Mouse (Mus musculus): ENCODE results near the gene Timm10. TPM values are rescaled to one million over a fixed set of nuclear protein-coding genes. Genes with fewer than 3 reads are reported as not detected.
A peak's percentile ranks its signal among the peaks of the same experiment; 100 is the strongest.

The Timm10 gene
- 25.3 and 31.1 TPM in 2 replicates for polyA plus RNA-seq (2011; ENCODE audit: insufficient read length, low read depth, missing spikeins)

- TF ChIP-seq POLR2A (IDR thresholded peaks at IDR 0.05; ENCODE audit: low read depth, low read length), result peak; percentile 6; the same call in 1 of the 2 replicates
- TF ChIP-seq CTCF (IDR thresholded peaks at IDR 0.05; ENCODE audit: borderline replicate concordance, insufficient read depth, low read length), result no peak
- Histone ChIP-seq H3K4me3 (ENCODE audit: insufficient read depth, low read length) (peak within 1 kb of the TSS; percentile 99), H3K4me1 (ENCODE audit: control insufficient read depth, insufficient read depth, low read length) (no peaks in the 10 kb centered on the region), H3K27ac (ENCODE audit: insufficient read depth, low read length) (no peak within 1 kb of the TSS)
Observed at GRCm38 (mm10) chr2:84826488-84827282, at the start of gene Timm10. Timm10 (plus strand) TSS chr2:84826997.

- Histone ChIP-seq H3K27ac (ENCODE audit: insufficient read depth, low read length) (no peak overlapping the region), H3K4me3 (ENCODE audit: insufficient read depth, low read length) (no peak overlapping the region), H3K4me1 (ENCODE audit: control insufficient read depth, insufficient read depth, low read length) (no peaks in the 10 kb centered on the region)
- TF ChIP-seq POLR2A (IDR thresholded peaks at IDR 0.05; ENCODE audit: low read depth, low read length), result no peak
- TF ChIP-seq CTCF (IDR thresholded peaks at IDR 0.05; ENCODE audit: borderline replicate concordance, insufficient read depth, low read length), result no peak
Observed at GRCm38 (mm10) chr2:84777706-84778105, 49.1 kb upstream of the Timm10 start.

GRCm38 (mm10) chr2:84779210-84779609 is 47.6 kb upstream of the Timm10 start:
- Histone ChIP-seq H3K27ac (ENCODE audit: insufficient read depth, low read length) (no peak overlapping the region), H3K4me1 (ENCODE audit: control insufficient read depth, insufficient read depth, low read length) (no peaks in the 10 kb centered on the region; the same call in 1 of the 2 replicates), H3K4me3 (ENCODE audit: insufficient read depth, low read length) (no peak overlapping the region)
- no peak for TF ChIP-seq POLR2A (IDR thresholded peaks at IDR 0.05; ENCODE audit: low read depth, low read length)
- no peak for TF ChIP-seq CTCF (IDR thresholded peaks at IDR 0.05; ENCODE audit: borderline replicate concordance, insufficient read depth, low read length)

DNA sequence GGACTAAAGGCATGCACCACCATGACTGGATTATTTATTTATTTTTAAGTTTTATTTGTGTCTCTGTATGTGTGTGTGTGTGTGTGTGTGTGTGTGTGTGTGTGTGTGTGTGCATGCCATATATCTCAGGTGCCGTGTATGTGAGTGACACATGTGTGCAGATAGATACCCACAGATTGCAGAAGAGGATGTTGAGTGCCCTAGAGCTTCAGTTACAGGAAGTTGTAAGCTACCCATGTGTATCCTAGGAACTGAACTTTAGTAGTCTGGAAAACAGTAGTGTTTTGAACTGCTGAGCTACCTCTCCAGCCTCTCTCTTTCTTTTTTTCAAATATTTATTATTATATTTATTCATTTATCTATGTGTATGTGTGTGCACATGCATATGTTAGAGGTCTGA is 43.5 kb upstream of the Timm10 start:
- no peak overlapping the region for H3K4me3 ChIP-seq (ENCODE audit: insufficient read depth, low read length)
- TF ChIP-seq POLR2A (IDR thresholded peaks at IDR 0.05; ENCODE audit: low read depth, low read length), result no peak
- TF ChIP-seq CTCF (IDR thresholded peaks at IDR 0.05; ENCODE audit: borderline replicate concordance, insufficient read depth, low read length), result no peak
- no peak overlapping the region for H3K27ac ChIP-seq (ENCODE audit: insufficient read depth, low read length)
- H3K4me1 ChIP-seq (ENCODE audit: control insufficient read depth, insufficient read depth, low read length), result no peaks in the 10 kb centered on the region; the same call in 1 of the 2 replicates

- Histone ChIP-seq H3K4me1 (ENCODE audit: control insufficient read depth, insufficient read depth, low read length) (no peaks in the 10 kb centered on the region; the same call in 1 of the 2 replicates), H3K27ac (ENCODE audit: insufficient read depth, low read length) (peak overlapping the region; percentile 71), H3K4me3 (ENCODE audit: insufficient read depth, low read length) (no peak overlapping the region)
- TF ChIP-seq POLR2A (IDR thresholded peaks at IDR 0.05; ENCODE audit: low read depth, low read length), result no peak
- TF ChIP-seq CTCF (IDR thresholded peaks at IDR 0.05; ENCODE audit: borderline replicate concordance, insufficient read depth, low read length), result no peak
Observed at GRCm38 (mm10) chr2:84783840-84784566, 42.8 kb upstream of the Timm10 start.

- Histone ChIP-seq H3K27ac (ENCODE audit: insufficient read depth, low read length) (no peak overlapping the region), H3K4me3 (ENCODE audit: insufficient read depth, low read length) (no peak overlapping the region), H3K4me1 (ENCODE audit: control insufficient read depth, insufficient read depth, low read length) (no peaks in the 10 kb centered on the region; the same call in 1 of the 2 replicates)
- TF ChIP-seq POLR2A (IDR thresholded peaks at IDR 0.05; ENCODE audit: low read depth, low read length) (no peak), CTCF (IDR thresholded peaks at IDR 0.05; ENCODE audit: borderline replicate concordance, insufficient read depth, low read length) (no peak)
Observed at GRCm38 (mm10) chr2:84788316-84788715, 38.5 kb upstream of the Timm10 start.

- Histone ChIP-seq H3K4me3 (ENCODE audit: insufficient read depth, low read length) (no peak overlapping the region), H3K27ac (ENCODE audit: insufficient read depth, low read length) (no peak overlapping the region), H3K4me1 (ENCODE audit: control insufficient read depth, insufficient read depth, low read length) (no peaks in the 10 kb centered on the region)
- TF ChIP-seq CTCF (IDR thresholded peaks at IDR 0.05; ENCODE audit: borderline replicate concordance, insufficient read depth, low read length) (no peak), POLR2A (IDR thresholded peaks at IDR 0.05; ENCODE audit: low read depth, low read length) (no peak)
Observed at GRCm38 (mm10) chr2:84790418-84790817, 36.4 kb upstream of the Timm10 start.

DNA sequence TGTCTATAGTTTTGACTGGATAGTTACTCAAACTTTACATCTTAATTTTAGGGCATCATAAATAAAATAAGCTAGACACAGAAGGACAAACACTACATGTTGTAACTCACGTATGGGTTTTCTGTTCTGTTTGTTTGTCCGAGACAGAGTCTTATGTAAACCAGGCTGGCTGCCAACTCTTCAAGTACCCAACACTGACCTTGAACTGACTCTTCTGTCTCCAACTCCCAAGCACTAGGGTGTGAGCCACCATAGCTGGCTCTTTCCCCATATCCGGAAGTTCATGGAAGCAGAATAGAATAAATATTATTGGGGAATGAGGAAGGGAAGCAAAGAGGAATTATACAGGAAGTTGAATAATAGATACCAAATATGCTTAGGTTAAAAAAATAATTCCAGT is 34.3 kb upstream of the Timm10 start:
- no peak for TF ChIP-seq POLR2A (IDR thresholded peaks at IDR 0.05; ENCODE audit: low read depth, low read length)
- TF ChIP-seq CTCF (IDR thresholded peaks at IDR 0.05; ENCODE audit: borderline replicate concordance, insufficient read depth, low read length), result no peak
- no peaks in the 10 kb centered on the region for H3K4me1 ChIP-seq (ENCODE audit: control insufficient read depth, insufficient read depth, low read length)
- H3K27ac ChIP-seq (ENCODE audit: insufficient read depth, low read length), result no peak overlapping the region
- H3K4me3 ChIP-seq (ENCODE audit: insufficient read depth, low read length), result no peak overlapping the region

DNA sequence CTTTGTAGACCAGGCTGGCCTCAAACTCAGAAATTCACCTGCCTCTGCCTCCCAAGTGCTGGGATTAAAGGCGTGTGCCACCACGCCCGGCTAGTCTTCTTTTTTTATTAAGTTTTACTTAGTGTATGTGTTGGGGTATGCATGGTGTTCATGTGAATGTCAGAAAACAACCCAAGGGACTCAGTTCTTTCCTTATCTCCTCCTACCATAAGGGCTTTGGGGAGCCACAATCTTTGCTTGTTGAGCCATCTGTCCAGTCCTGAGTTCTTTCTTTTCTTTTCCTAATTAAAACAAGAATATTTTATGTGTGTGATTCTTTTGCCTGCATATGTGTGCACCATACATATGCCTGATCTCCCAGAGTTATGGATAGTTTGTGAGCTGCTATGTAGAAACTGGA is 33.6 kb upstream of the Timm10 start:
- Histone ChIP-seq H3K4me1 (ENCODE audit: control insufficient read depth, insufficient read depth, low read length) (no peaks in the 10 kb centered on the region), H3K27ac (ENCODE audit: insufficient read depth, low read length) (no peak overlapping the region), H3K4me3 (ENCODE audit: insufficient read depth, low read length) (no peak overlapping the region)
- TF ChIP-seq CTCF (IDR thresholded peaks at IDR 0.05; ENCODE audit: borderline replicate concordance, insufficient read depth, low read length), result no peak
- no peak for TF ChIP-seq POLR2A (IDR thresholded peaks at IDR 0.05; ENCODE audit: low read depth, low read length)

GRCm38 (mm10) chr2:84793871-84794270 is 32.9 kb upstream of the Timm10 start:
- Histone ChIP-seq H3K27ac (ENCODE audit: insufficient read depth, low read length) (no peak overlapping the region), H3K4me1 (ENCODE audit: control insufficient read depth, insufficient read depth, low read length) (no peaks in the 10 kb centered on the region), H3K4me3 (ENCODE audit: insufficient read depth, low read length) (no peak overlapping the region)
- TF ChIP-seq POLR2A (IDR thresholded peaks at IDR 0.05; ENCODE audit: low read depth, low read length), result no peak
- TF ChIP-seq CTCF (IDR thresholded peaks at IDR 0.05; ENCODE audit: borderline replicate concordance, insufficient read depth, low read length), result no peak

All from embryonic fibroblast, embryonic 13.5 days (primary cell).